8 mouse cellular contexts compared by ENCODE assay signal in the genomic region with DNA sequence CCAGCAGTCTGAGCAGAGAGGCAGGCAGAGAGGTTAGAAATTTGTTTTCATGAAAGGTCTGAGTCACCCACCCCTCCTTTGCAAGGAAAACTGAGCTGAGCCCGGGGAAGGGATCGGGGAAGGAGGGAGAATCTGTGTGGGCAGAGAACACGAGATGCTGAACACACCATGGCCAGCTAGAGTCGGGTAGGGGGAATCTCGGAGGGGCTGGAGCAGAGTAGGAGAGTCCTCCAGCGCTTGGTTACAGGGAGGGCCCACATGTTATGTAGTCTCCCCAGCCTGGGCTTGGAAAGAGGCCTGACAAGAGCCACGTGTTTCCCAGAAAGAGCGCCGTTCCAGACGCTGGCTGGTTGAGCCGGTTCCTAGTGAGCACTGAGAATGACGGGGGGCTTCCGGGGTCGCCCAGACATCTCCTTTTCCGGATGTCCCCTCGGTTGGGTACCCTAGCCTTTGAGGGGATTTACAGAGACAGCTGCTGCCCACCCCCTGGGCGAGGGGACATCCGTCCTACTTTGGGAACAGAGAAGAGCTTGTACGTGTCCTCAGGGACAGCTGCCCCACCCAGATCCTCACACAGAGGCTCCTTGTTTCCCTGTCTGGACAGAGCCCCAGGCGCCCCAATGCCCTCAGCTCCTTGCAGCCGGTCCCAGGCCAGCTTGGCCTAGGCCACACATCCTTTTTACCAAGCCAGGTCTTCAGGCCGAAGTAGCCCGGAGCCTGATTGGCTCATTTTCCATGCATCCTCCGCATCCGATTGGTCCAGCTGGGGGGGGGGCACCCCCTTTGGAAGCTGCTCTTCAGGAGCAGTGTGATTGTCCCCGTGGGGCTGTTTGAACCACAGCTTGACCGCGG. TPM values are rescaled to one million over a fixed set of nuclear protein-coding genes. Genes with fewer than 3 reads are reported as not detected.
A peak's percentile ranks its signal among the peaks of the same experiment; 100 is the strongest.
DNase-seq lines count a peak whose midpoint lies in the region; ATAC-seq lines count a peak whose summit lies in the region.

No protein-coding gene starts in this region.

- no peaks in the 10 kb centered on the region for H3K9me3 ChIP-seq in hindbrain, embryonic 13.5 days

- peak overlapping the region; percentile 58 for H3K27ac ChIP-seq in hindbrain, embryonic 13.5 days
- H3K27ac ChIP-seq in macrophage, result peak overlapping the region; percentile 90; the same call in 1 of the 2 replicates

- H3K9ac ChIP-seq in hindbrain, embryonic 13.5 days, result peak overlapping the region; percentile 60

- peak overlapping the region; percentile 37 for H3K4me2 ChIP-seq in hindbrain, embryonic 13.5 days

- H3K27me3 ChIP-seq in hindbrain, embryonic 13.5 days, result peaks cover 8% of the 10 kb centered on the region; the same call in 1 of the 2 replicates

- H3K4me1 ChIP-seq in hindbrain, embryonic 13.5 days (replicated peaks), result peaks cover 42% of the 10 kb centered on the region

- peak; percentile 88 for DNase-seq in NIH3T3 (ENCODE audit: low read depth)
- peak; percentile 20 to 33 for DNase-seq in cerebellum, postnatal 36 days
- peak; percentile 59 to 72 for DNase-seq in frontal cortex, postnatal 36 days (ENCODE audit: low spot score in 2 of 2)
- DNase-seq in layer of hippocampus, postnatal 14 days (ENCODE audit: low spot score in 2 of 2), result peak; percentile 56 to 65
- DNase-seq in skeletal muscle tissue, adult 2 months (ENCODE audit: low read depth, low spot score), result peak; percentile 64
- DNase-seq in thymus, postnatal 0 days (ENCODE audit: low spot score), result no peak

- WGBS in hindbrain, embryonic 13.5 days, result 33% methylated on average over 28 of the region's 28 CpGs
- 93% methylated on average over 28 of the region's 28 CpGs for WGBS in macrophage (ENCODE audit: missing documents)

- no peak overlapping the region for H3K4me3 ChIP-seq in hindbrain, embryonic 13.5 days
- no peak overlapping the region for H3K4me3 ChIP-seq in macrophage (ENCODE audit: inconsistent target)

- peaks cover 90% of the 10 kb centered on the region for H3K79me2 ChIP-seq in macrophage (ENCODE audit: inconsistent target)

- H3K36me3 ChIP-seq in hindbrain, embryonic 13.5 days, result peaks cover 13% of the 10 kb centered on the region
- H3K36me3 ChIP-seq in macrophage (ENCODE audit: inconsistent target), result peaks cover 46% of the 10 kb centered on the region

- 0 out of 2 replicates have a peak, but pooled peaks have one; percentile 19 for ATAC-seq in hindbrain, embryonic 13.5 days (ENCODE audit: low FRiP score)

RNA-seq across cellular contexts. Expression of a gene that starts 4.2 kb away (rescaled TPM):
- polyA plus RNA-seq in hindbrain, embryonic 13.5 days (2015; fragmentation: Nextera tagmentation; extraction: Ambion mirVana), result 11.0 and 14.3 TPM in 2 replicates
- total RNA-seq in layer of hippocampus, postnatal 14 days (2021), result 1 to 10 TPM; 2.1 to 3.5 TPM
- total RNA-seq in macrophage (2018; cell fraction: chromatin; rRNA removed), result 10 to 100 TPM in 19 of 26 experiments, 1 to 10 TPM in 7; 4.2 to 77.2 (median 16.0) TPM
- total RNA-seq in macrophage (2018; cell fraction: cytosol; rRNA removed), result 10 to 100 TPM in 25 of 26 experiments, 1 to 10 TPM in 1; 9.4 to 57.2 (median 41.3) TPM
- total RNA-seq in macrophage (2018; cell fraction: nucleus; rRNA removed), result 10 to 100 TPM; 12.2 to 88.6 (median 34.5) TPM
- 16.4 to 43.0 TPM (median 32.4 TPM) in 3 replicates for polyA plus RNA-seq in macrophage (2018)
- 12.1 and 12.7 TPM in 2 replicates for polyA plus RNA-seq in thymus, postnatal 0 days (2015; fragmentation: Nextera tagmentation; extraction: Ambion mirVana)

RNA-seq across cellular contexts. Expression of a gene that starts 12.7 kb away (rescaled TPM):
- 65.1 and 65.8 TPM in 2 replicates for polyA plus RNA-seq in hindbrain, embryonic 13.5 days (2015; fragmentation: Nextera tagmentation; extraction: Ambion mirVana)
- 10 to 100 TPM; 35.5 to 37.1 TPM for total RNA-seq in layer of hippocampus, postnatal 14 days (2021)
- 100 to 1,000 TPM in 10 of 26 experiments, 10 to 100 TPM in 16; 13.2 to 201 (median 81.1) TPM for total RNA-seq in macrophage (2018; cell fraction: chromatin; rRNA removed)
- 10 to 100 TPM; 20.1 to 48.9 (median 40.0) TPM for total RNA-seq in macrophage (2018; cell fraction: cytosol; rRNA removed)
- 100 to 1,000 TPM in 1 of 26 experiments, 10 to 100 TPM in 25; 17.4 to 162 (median 47.9) TPM for total RNA-seq in macrophage (2018; cell fraction: nucleus; rRNA removed)
- 37.5 to 90.6 TPM (median 56.1 TPM) in 3 replicates for polyA plus RNA-seq in macrophage (2018)
- polyA plus RNA-seq in thymus, postnatal 0 days (2015; fragmentation: Nextera tagmentation; extraction: Ambion mirVana), result 90.0 and 96.3 TPM in 2 replicates

RNA-seq across cellular contexts. Expression of a gene that starts 30.2 kb away (rescaled TPM):
- 98.2 and 104 TPM in 2 replicates for polyA plus RNA-seq in hindbrain, embryonic 13.5 days (2015; fragmentation: Nextera tagmentation; extraction: Ambion mirVana)
- 10 to 100 TPM; 60.4 to 62.8 TPM for total RNA-seq in layer of hippocampus, postnatal 14 days (2021)
- total RNA-seq in macrophage (2018; cell fraction: chromatin; rRNA removed), result 10 to 100 TPM; 13.5 to 52.6 (median 33.4) TPM
- total RNA-seq in macrophage (2018; cell fraction: cytosol; rRNA removed), result 10 to 100 TPM; 37.6 to 59.8 (median 51.4) TPM
- total RNA-seq in macrophage (2018; cell fraction: nucleus; rRNA removed), result 10 to 100 TPM; 10.2 to 51.7 (median 31.3) TPM
- 27.9 to 56.9 TPM (median 50.5 TPM) in 3 replicates for polyA plus RNA-seq in macrophage (2018)
- polyA plus RNA-seq in thymus, postnatal 0 days (2015; fragmentation: Nextera tagmentation; extraction: Ambion mirVana), result 116 and 130 TPM in 2 replicates

RNA-seq across cellular contexts. Expression of a gene that starts 43.4 kb away (rescaled TPM):
- 3.4 and 4.4 TPM in 2 replicates for polyA plus RNA-seq in hindbrain, embryonic 13.5 days (2015; fragmentation: Nextera tagmentation; extraction: Ambion mirVana)
- total RNA-seq in layer of hippocampus, postnatal 14 days (2021), result 1 to 10 TPM; 2.9 to 3.2 TPM
- total RNA-seq in macrophage (2018; cell fraction: chromatin; rRNA removed), result 1,000 to 10,000 TPM in 13 of 26 experiments, 100 to 1,000 TPM in 10, 10 to 100 TPM in 3; 57.0 to 3,038 (median 1,000) TPM
- total RNA-seq in macrophage (2018; cell fraction: cytosol; rRNA removed), result 1,000 to 10,000 TPM in 2 of 26 experiments, 100 to 1,000 TPM in 18, 10 to 100 TPM in 6; 49.9 to 1,322 (median 265) TPM
- 1,000 to 10,000 TPM in 17 of 26 experiments, 100 to 1,000 TPM in 8, 10 to 100 TPM in 1; 95.6 to 2,581 (median 1,271) TPM for total RNA-seq in macrophage (2018; cell fraction: nucleus; rRNA removed)
- 35.3 to 116 TPM (median 39.2 TPM) in 3 replicates for polyA plus RNA-seq in macrophage (2018)
- polyA plus RNA-seq in thymus, postnatal 0 days (2015; fragmentation: Nextera tagmentation; extraction: Ambion mirVana), result 64.8 and 64.9 TPM in 2 replicates

RNA-seq across cellular contexts. Expression of a gene that starts 56.8 kb away (rescaled TPM):
- polyA plus RNA-seq in hindbrain, embryonic 13.5 days (2015; fragmentation: Nextera tagmentation; extraction: Ambion mirVana), result 0.21 TPM in 1 of 2 replicates, not detected in the other
- total RNA-seq in layer of hippocampus, postnatal 14 days (2021), result under 1 TPM; 0.41 to 0.44 TPM
- 10 to 100 TPM in 15 of 26 experiments, 1 to 10 TPM in 8, under 1 TPM in 2, not detected in 1; 0.90 to 99.5 (median 13.5) TPM for total RNA-seq in macrophage (2018; cell fraction: chromatin; rRNA removed)
- total RNA-seq in macrophage (2018; cell fraction: cytosol; rRNA removed), result 1 to 10 TPM in 5 of 26 experiments, under 1 TPM in 17, not detected in 4; 0.17 to 1.9 (median 0.36) TPM
- total RNA-seq in macrophage (2018; cell fraction: nucleus; rRNA removed), result 10 to 100 TPM in 8 of 26 experiments, 1 to 10 TPM in 14, under 1 TPM in 1, not detected in 3; 0.72 to 41.5 (median 6.8) TPM
- polyA plus RNA-seq in macrophage (2018), result not detected in 3 replicates
- 0.31 and 0.48 TPM in 2 replicates for polyA plus RNA-seq in thymus, postnatal 0 days (2015; fragmentation: Nextera tagmentation; extraction: Ambion mirVana)
